Mouse (Mus musculus) CH12.LX (cell line): Measurements from ENCODE around the gene Atrnl1. TPM values are rescaled to one million over a fixed set of nuclear protein-coding genes. Genes with fewer than 3 reads are reported as not detected.
A peak's percentile ranks its signal among the peaks of the same experiment; 100 is the strongest.

ENCODE experiments used
- DNase-seq: peaks from one replicate; pipeline ENCODE4 v3.0.0-alpha.2; 2013; ENCODE audit errors: extremely low read depth
- H3K27ac ChIP-seq: 2 replicates; pipeline ENCODE4 v1.5.1; 2012; ENCODE audit warnings: low read depth, mild to moderate bottlenecking, control low read depth, moderate library complexity; ENCODE audit not compliant: insufficient read depth
- H3K27me3 ChIP-seq: replicated peaks from 2 replicates; pipeline ENCODE3; 2012; ENCODE audit warnings: inconsistent platforms
- H3K36me3 ChIP-seq, 2 experiments: replicated peaks in 1 of 2; 2 replicates each; pipeline versions ENCODE3 to v1.6.1; 2012; ENCODE audit warnings: inconsistent platforms in 1 of 2, low read length in 1 of 2, mild to moderate bottlenecking in 1 of 2, mixed read lengths in 1 of 2, moderate library complexity in 1 of 2; ENCODE audit not compliant: control insufficient read depth in 1 of 2, insufficient read depth in 1 of 2
- H3K4me1 ChIP-seq, 2 experiments: 2 replicates each; pipeline ENCODE4 v1.6.1; 2012; ENCODE audit warnings: inconsistent platforms in 1 of 2, moderate library complexity in 1 of 2; ENCODE audit not compliant: insufficient read depth in 2 of 2, control insufficient read depth in 1 of 2
- H3K4me2 ChIP-seq: 2 replicates; pipeline ENCODE4 v1.6.1; 2012; ENCODE audit warnings: low read depth, mild to moderate bottlenecking, control low read depth; ENCODE audit not compliant: poor library complexity, insufficient read depth, severe bottlenecking
- H3K4me3 ChIP-seq, 3 experiments: fragments of 150-350 bp in 1 of 3; sonication (generic) in 1 of 3; replicated peaks in 1 of 3; 2 replicates each; pipeline versions ENCODE3 to v1.5.1; 2011 to 2012; ENCODE audit warnings: low read depth in 2 of 3, low read length in 2 of 3, mild to moderate bottlenecking in 2 of 3, moderate library complexity in 2 of 3, control low read depth in 1 of 3, improper control_type of control experiment in 1 of 3, inconsistent platforms in 1 of 3, mixed read lengths in 1 of 3; ENCODE audit not compliant: poor library complexity in 1 of 3
- H3K79me2 ChIP-seq: replicated peaks from 2 replicates; pipeline ENCODE4 v1.6.1; 2012; ENCODE audit warnings: mild to moderate bottlenecking, moderate library complexity; ENCODE audit not compliant: control insufficient read depth, poor library complexity, insufficient read depth, severe bottlenecking; ENCODE audit errors: extremely low read depth
- H3K9ac ChIP-seq: 2 replicates; pipeline ENCODE4 v1.6.1; 2012; ENCODE audit warnings: low read depth, mild to moderate bottlenecking, control low read depth, moderate library complexity; ENCODE audit not compliant: insufficient read depth
- H3K9me3 ChIP-seq: replicated peaks from 2 replicates; pipeline ENCODE3; 2012; ENCODE audit warnings: low read length, inconsistent platforms, mixed read lengths
- CHD1 ChIP-seq: IDR thresholded peaks from 2 replicates; pipeline ENCODE4 v1.6.1; 2012; ENCODE audit warnings: low read depth, low read length, improper control_type of control experiment, inconsistent platforms
- CHD2 ChIP-seq: IDR thresholded peaks from 2 replicates; pipeline ENCODE4 v1.6.1; 2011; ENCODE audit warnings: low read length, improper control_type of control experiment
- E2F4 ChIP-seq: IDR thresholded peaks from 2 replicates; pipeline ENCODE4 v1.6.1; 2011; ENCODE audit warnings: low read depth, low read length, improper control_type of control experiment; ENCODE audit not compliant: insufficient replicate concordance
- ELF1 ChIP-seq: IDR thresholded peaks from 2 replicates; pipeline ENCODE4 v1.6.1; 2014; ENCODE audit warnings: low read depth, mild to moderate bottlenecking, inconsistent platforms, low read length, improper control_type of control experiment
- ETS1 ChIP-seq: conservative IDR thresholded peaks from 2 replicates; pipeline ENCODE4 v1.6.1; 2012; ENCODE audit warnings: low read depth, mild to moderate bottlenecking, inconsistent platforms, low read length, improper control_type of control experiment, moderate library complexity
- HCFC1 ChIP-seq: IDR thresholded peaks from 2 replicates; pipeline ENCODE4 v1.6.1; 2012; ENCODE audit warnings: low read depth, mild to moderate bottlenecking, inconsistent platforms, low read length, improper control_type of control experiment
- JUN ChIP-seq: IDR thresholded peaks from 2 replicates; pipeline ENCODE4 v1.6.1; 2011; ENCODE audit warnings: low read depth, mild to moderate bottlenecking, low read length, improper control_type of control experiment, moderate library complexity; ENCODE audit not compliant: insufficient read depth
- KAT2A ChIP-seq: IDR thresholded peaks from 2 replicates; pipeline ENCODE4 v1.6.1; 2012; ENCODE audit warnings: low read length, improper control_type of control experiment, inconsistent platforms; ENCODE audit not compliant: insufficient replicate concordance
- MAFK ChIP-seq: IDR thresholded peaks from 2 replicates; pipeline ENCODE4 v1.6.1; 2011; ENCODE audit warnings: low read length, improper control_type of control experiment; ENCODE audit not compliant: insufficient replicate concordance
- MAZ ChIP-seq: IDR thresholded peaks from 2 replicates; pipeline ENCODE4 v1.6.1; 2012; ENCODE audit warnings: low read depth, mild to moderate bottlenecking, inconsistent platforms, low read length, improper control_type of control experiment, moderate library complexity
- MEF2A ChIP-seq: IDR thresholded peaks from 2 replicates; pipeline ENCODE4 v1.6.1; 2014; ENCODE audit warnings: low read depth, mild to moderate bottlenecking, inconsistent platforms, low read length, improper control_type of control experiment, borderline replicate concordance
- POLR2AphosphoS2 ChIP-seq: IDR thresholded peaks from 2 replicates; pipeline ENCODE4 v1.6.1; 2011; ENCODE audit warnings: low read depth, low read length, improper control_type of control experiment
- SMC3 ChIP-seq: IDR thresholded peaks from 2 replicates; pipeline ENCODE4 v1.6.1; 2011; ENCODE audit warnings: low read depth, low read length, improper control_type of control experiment
- dilution Hi-C: fragments of 300-500 bp; cut with MboI; formaldehyde crosslinking; loops from 2 replicates; pipeline ENCODE4 v1.14.3; 2020; ENCODE audit warnings: low sequenced_read_pairs; ENCODE audit not compliant: extremely low pct_unique_long_range_greater_than_20kb, extremely low pct_ligation_motif_present
- in situ Hi-C: fragments of 300-500 bp; cut with MboI; formaldehyde crosslinking; loops from 3 replicates; pipeline ENCODE4 v1.14.3; 2019; ENCODE audit warnings: low sequenced_read_pairs, low pct_ligation_motif_present, low pct_unique_long_range_greater_than_20kb, mixed read lengths
- polyA plus RNA-seq: library from polyadenylated mRNA; unstranded; fragments of >175 nt; gene quantifications from 2 replicates; pipeline ENCODE4 v1.2.1, GENCODE M21; 2012; ENCODE audit warnings: low read depth; ENCODE audit not compliant: insufficient read length
- total RNA-seq, 2 experiments: library from RNA; depleted of rRNA; stranded (reverse); fragments of 300-350 nt in 1 of 2; fragments of >200 nt in 1 of 2; gene quantifications; 2 replicates each; pipeline ENCODE4 v1.2.3; 2012 to 2014

Atrnl1 gene
- total and polyA plus RNA-seq, 3 experiments, result 1.9 TPM

DNA sequence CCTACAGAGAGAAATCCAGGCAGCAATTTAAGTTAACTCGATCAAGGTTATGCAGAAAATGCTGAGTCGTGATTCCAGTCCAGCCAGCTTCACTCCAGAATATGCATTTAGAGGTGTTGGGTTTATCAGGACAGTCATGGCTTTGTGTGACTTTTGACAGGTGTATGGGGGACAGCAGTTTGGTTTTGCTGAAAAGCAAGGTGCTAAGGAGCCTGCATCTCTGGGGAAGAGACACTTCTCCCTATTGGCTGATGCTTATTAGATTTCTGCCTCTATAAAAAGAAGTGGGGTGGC lies 1.3 kb downstream of the Atrnl1 start:
- Histone ChIP-seq H3K27ac (no peak overlapping the region), H3K9ac (no peak overlapping the region)
- no peak for DNase-seq

GRCm38 (mm10) chr19:57615972-57616621 lies 5.3 kb downstream of the Atrnl1 start:
- Histone ChIP-seq H3K4me2 (no peak overlapping the region), H3K27me3 (no peaks in the 10 kb centered on the region), H3K4me3 (no peak overlapping the region), H3K9ac (no peak overlapping the region), H3K79me2 (no peaks in the 10 kb centered on the region), H3K27ac (no peak overlapping the region), H3K4me1 (peaks cover 3 to 9% of the 10 kb centered on the region in 2 experiments), H3K9me3 (no peaks in the 10 kb centered on the region), H3K36me3 (peaks cover 0 to 3% of the 10 kb centered on the region in 2 experiments)
- in situ Hi-C loops, result loop anchor here (25.0 kb wide), 1 partner anchor 204 kb away; no protein-coding TSS in a partner anchor
- no peak for DNase-seq
- dilution Hi-C loops, result no loop called here
- TF ChIP-seq JUN, result no peak
- no peak for TF ChIP-seq CHD2
- no peak for TF ChIP-seq ELF1
- no peak for TF ChIP-seq ETS1
- TF ChIP-seq MAZ, result no peak
- TF ChIP-seq E2F4, result no peak
- no peak for TF ChIP-seq KAT2A
- TF ChIP-seq POLR2AphosphoS2, result no peak
- TF ChIP-seq MEF2A, result no peak
- no peak for TF ChIP-seq HCFC1

More for the DNA sequence above, 1.3 kb downstream of the Atrnl1 start:
- Histone ChIP-seq H3K36me3 (no peaks in the 10 kb centered on the region), H3K79me2 (no peaks in the 10 kb centered on the region), H3K4me2 (no peak overlapping the region; the same call in 1 of the 2 replicates), H3K4me1 (peaks cover 0 to 13% of the 10 kb centered on the region in 2 experiments; a peak in 2 of 4 replicates), H3K27me3 (peaks cover 8% of the 10 kb centered on the region)
- in situ Hi-C loops, result loop anchor here (25.0 kb wide), 1 partner anchor 200 kb away; no protein-coding TSS in a partner anchor
- TF ChIP-seq MAFK (peak; percentile 88), E2F4 (no peak)
- TF ChIP-seq, all 38 proteins: peak for 1
- dilution Hi-C loops, result no loop called here
- H3K9me3 ChIP-seq, result no peaks in the 10 kb centered on the region
- no peak overlapping the region for H3K4me3 ChIP-seq

DNA sequence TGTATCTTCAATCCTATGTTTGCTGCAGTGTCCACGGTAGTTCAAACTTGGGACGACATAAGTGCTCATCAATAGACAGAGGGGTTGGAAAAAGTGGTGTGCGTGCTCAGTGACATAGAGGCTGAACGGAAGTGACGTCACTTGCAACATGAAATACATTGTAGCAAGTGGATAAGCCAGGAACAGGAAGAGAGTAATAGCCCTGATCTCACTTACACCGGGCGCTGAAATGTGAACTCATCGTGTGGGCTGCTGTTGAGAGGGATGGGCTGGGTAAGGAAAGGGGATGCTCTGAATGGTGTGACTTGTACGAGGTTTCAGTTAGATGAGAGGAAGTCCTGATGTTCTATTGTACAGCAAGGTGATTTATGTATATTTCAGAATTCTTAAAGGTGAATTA lies 8.3 kb downstream of the Atrnl1 start:
- DNase-seq, result no peak
- H3K9ac ChIP-seq, result no peak overlapping the region
- in situ Hi-C loops, result loop anchor here (25.0 kb wide), 1 partner anchor 207 kb away; no protein-coding TSS in a partner anchor
- H3K27ac ChIP-seq, result no peak overlapping the region
- no peaks in the 10 kb centered on the region for H3K79me2 ChIP-seq
- H3K9me3 ChIP-seq, result no peaks in the 10 kb centered on the region
- no peak overlapping the region for H3K4me3 ChIP-seq
- dilution Hi-C loops, result no loop called here
- H3K4me2 ChIP-seq, result no peak overlapping the region
- peaks cover 0 to 3% of the 10 kb centered on the region in 2 experiments for H3K36me3 ChIP-seq
- no peaks in the 10 kb centered on the region for H3K27me3 ChIP-seq
- peak; percentile 29; the same call in 1 of the 2 replicates for TF ChIP-seq ELF1
- no peak for TF ChIP-seq CHD1
- no peak for TF ChIP-seq SMC3
- H3K4me1 ChIP-seq, result peaks cover 0 to 5% of the 10 kb centered on the region in 2 experiments; a peak in 2 of 4 replicates
